Mouse (Mus musculus): ENCODE results near the gene Gnat1. TPM values are rescaled to one million over a fixed set of nuclear protein-coding genes. Genes with fewer than 3 reads are reported as not detected.

The Gnat1 gene
- polyA plus RNA-seq, 1 experiment from 2014 or later = 0.53 TPM

- Histone ChIP-seq H3K9ac (no peak overlapping the region), H3K27ac (no peak overlapping the region), H3K4me3 (no peak overlapping the region), H3K4me2 (no peak overlapping the region), H3K27me3 (0 out of 2 replicates have a peak, but pooled peaks cover 2% of the 10 kb centered on the region), H3K9me3 (replicated peaks) (no peaks in the 10 kb centered on the region), H3K36me3 (no peaks in the 10 kb centered on the region), H3K4me1 (replicated peaks) (peaks cover 25% of the 10 kb centered on the region)
- ATAC-seq (replicated peaks; ENCODE audit: insufficient number of reproducible peaks, insufficient read depth, low FRiP score, low read depth) = no peak
- WGBS = 63% methylated on average over 8 of the region's 8 CpGs
These were observed 37.8 kb downstream of the Gnat1 start for GRCm38 (mm10) chr9:107641666-107642065.

- ATAC-seq (replicated peaks; ENCODE audit: insufficient number of reproducible peaks, insufficient read depth, low FRiP score, low read depth) = no peak
- peak overlapping the region; percentile 20; the same call in 1 of the 2 replicates for H3K27ac ChIP-seq
- H3K27me3 ChIP-seq = no peaks in the 10 kb centered on the region
- H3K36me3 ChIP-seq = no peaks in the 10 kb centered on the region
- no peak overlapping the region for H3K4me3 ChIP-seq
- WGBS = 32% methylated on average over 8 of the region's 8 CpGs
- H3K9ac ChIP-seq = no peak overlapping the region
- H3K9me3 ChIP-seq (replicated peaks) = no peaks in the 10 kb centered on the region
- peaks cover 32% of the 10 kb centered on the region for H3K4me1 ChIP-seq (replicated peaks)
- no peak overlapping the region for H3K4me2 ChIP-seq
These were observed 39.2 kb downstream of the Gnat1 start for GRCm38 (mm10) chr9:107640257-107640772.

- no peak for ATAC-seq (replicated peaks; ENCODE audit: insufficient number of reproducible peaks, insufficient read depth, low FRiP score, low read depth)
- H3K4me3 ChIP-seq = no peak overlapping the region
- no peak overlapping the region for H3K27ac ChIP-seq
These were observed 42.4 kb downstream of the Gnat1 start for GRCm38 (mm10) chr9:107637070-107637469.

GRCm38 (mm10) chr9:107635279-107636028 is 44.1 kb downstream of the Gnat1 start, which contains the start of gene Gnai2:
TSS of gene Gnai2 (minus strand) at chr9:107635367.
- Histone ChIP-seq H3K9ac (peak within 1 kb of the TSS; percentile 100), H3K9me3 (replicated peaks) (no peaks in the 10 kb centered on the region), H3K4me2 (peak within 1 kb of the TSS; percentile 94), H3K27ac (peak within 1 kb of the TSS; percentile 89), H3K36me3 (no peaks in the 10 kb centered on the region), H3K4me1 (replicated peaks) (peaks cover 48% of the 10 kb centered on the region), H3K27me3 (no peaks in the 10 kb centered on the region), H3K4me3 (peak within 1 kb of the TSS; percentile 94)
- 3% methylated on average over 38 of the region's 38 CpGs for WGBS
- peak; percentile 94 for ATAC-seq (replicated peaks; ENCODE audit: insufficient number of reproducible peaks, insufficient read depth, low FRiP score, low read depth)

More at GRCm38 (mm10) chr9:107637070-107637469, 42.4 kb downstream of the Gnat1 start:
- Histone ChIP-seq H3K36me3 (no peaks in the 10 kb centered on the region), H3K4me2 (no peak overlapping the region), H3K27me3 (no peaks in the 10 kb centered on the region), H3K9ac (no peak overlapping the region), H3K4me1 (replicated peaks) (peaks cover 32% of the 10 kb centered on the region), H3K9me3 (replicated peaks) (no peaks in the 10 kb centered on the region)
- 32% methylated on average over 7 of the region's 7 CpGs for WGBS

GRCm38 (mm10) chr9:107634406-107635278 is 44.9 kb downstream of the Gnat1 start:
- Histone ChIP-seq H3K4me2 (peak overlapping the region; percentile 94), H3K27me3 (no peaks in the 10 kb centered on the region), H3K9me3 (replicated peaks) (no peaks in the 10 kb centered on the region), H3K27ac (peak overlapping the region; percentile 89), H3K4me1 (replicated peaks) (peaks cover 53% of the 10 kb centered on the region), H3K36me3 (no peaks in the 10 kb centered on the region), H3K9ac (peak overlapping the region; percentile 100), H3K4me3 (peak overlapping the region; percentile 94)
- ATAC-seq (replicated peaks; ENCODE audit: insufficient number of reproducible peaks, insufficient read depth, low FRiP score, low read depth) = no peak
- WGBS = under 1% methylated on average over 35 of the region's 35 CpGs

GRCm38 (mm10) chr9:107633661-107634405 is 45.7 kb downstream of the Gnat1 start:
- peak overlapping the region; percentile 89 for H3K27ac ChIP-seq
- H3K9ac ChIP-seq = peak overlapping the region; percentile 100
- peaks cover 61% of the 10 kb centered on the region for H3K4me1 ChIP-seq (replicated peaks)
- H3K27me3 ChIP-seq = no peaks in the 10 kb centered on the region
- peak overlapping the region; percentile 94 for H3K4me2 ChIP-seq
- ATAC-seq (replicated peaks; ENCODE audit: insufficient number of reproducible peaks, insufficient read depth, low FRiP score, low read depth) = 0 out of 2 replicates have a peak, but pooled peaks have one; percentile 0
- WGBS = under 1% methylated on average over 15 of the region's 15 CpGs
- no peaks in the 10 kb centered on the region for H3K9me3 ChIP-seq (replicated peaks)
- peak overlapping the region; percentile 94 for H3K4me3 ChIP-seq
- no peaks in the 10 kb centered on the region for H3K36me3 ChIP-seq

- peak overlapping the region; percentile 94 for H3K4me2 ChIP-seq
- H3K4me1 ChIP-seq (replicated peaks) = peaks cover 68% of the 10 kb centered on the region
- peak overlapping the region; percentile 100 for H3K9ac ChIP-seq
- no peaks in the 10 kb centered on the region for H3K9me3 ChIP-seq (replicated peaks)
- ATAC-seq (replicated peaks; ENCODE audit: insufficient number of reproducible peaks, insufficient read depth, low FRiP score, low read depth) = peak; percentile 45
- H3K4me3 ChIP-seq = peak overlapping the region; percentile 94
- H3K27ac ChIP-seq = peak overlapping the region; percentile 89
- WGBS = 1% methylated on average over 33 of the region's 33 CpGs
- no peaks in the 10 kb centered on the region for H3K27me3 ChIP-seq
- no peaks in the 10 kb centered on the region for H3K36me3 ChIP-seq
These were observed 46.3 kb downstream of the Gnat1 start for GRCm38 (mm10) chr9:107633091-107633660.

GRCm38 (mm10) chr9:107632478-107632877 is 47.0 kb downstream of the Gnat1 start:
- H3K27me3 ChIP-seq = no peaks in the 10 kb centered on the region
- peaks cover 75% of the 10 kb centered on the region for H3K4me1 ChIP-seq (replicated peaks)
- no peak for ATAC-seq (replicated peaks; ENCODE audit: insufficient number of reproducible peaks, insufficient read depth, low FRiP score, low read depth)
- peak overlapping the region; percentile 94 for H3K4me3 ChIP-seq
- peak overlapping the region; percentile 100 for H3K9ac ChIP-seq
- peak overlapping the region; percentile 89 for H3K27ac ChIP-seq
- peak overlapping the region; percentile 94 for H3K4me2 ChIP-seq
- no peaks in the 10 kb centered on the region for H3K36me3 ChIP-seq
- no peaks in the 10 kb centered on the region for H3K9me3 ChIP-seq (replicated peaks)
- 48% methylated on average over 6 of the region's 6 CpGs for whole genome bisulfite sequencing

GRCm38 (mm10) chr9:107631861-107632260 is 47.7 kb downstream of the Gnat1 start:
- H3K4me1 ChIP-seq (replicated peaks) = peaks cover 75% of the 10 kb centered on the region
- WGBS = 93% methylated on average over 8 of the region's 8 CpGs
- no peaks in the 10 kb centered on the region for H3K27me3 ChIP-seq
- peak overlapping the region; percentile 94 for H3K4me2 ChIP-seq
- peak overlapping the region; percentile 94; the same call in 1 of the 2 replicates for H3K4me3 ChIP-seq
- no peaks in the 10 kb centered on the region for H3K36me3 ChIP-seq
- no peaks in the 10 kb centered on the region for H3K9me3 ChIP-seq (replicated peaks)
- H3K9ac ChIP-seq = peak overlapping the region; percentile 100; the same call in 1 of the 2 replicates
- no peak for ATAC-seq (replicated peaks; ENCODE audit: insufficient number of reproducible peaks, insufficient read depth, low FRiP score, low read depth)
- H3K27ac ChIP-seq = peak overlapping the region; percentile 89

GRCm38 (mm10) chr9:107631311-107631826 is 48.1 kb downstream of the Gnat1 start:
- Histone ChIP-seq H3K9ac (no peak overlapping the region), H3K27me3 (no peaks in the 10 kb centered on the region), H3K4me3 (peak overlapping the region; percentile 94; the same call in 1 of the 2 replicates), H3K4me2 (peak overlapping the region; percentile 94), H3K4me1 (replicated peaks) (peaks cover 77% of the 10 kb centered on the region), H3K27ac (peak overlapping the region; percentile 89), H3K36me3 (no peaks in the 10 kb centered on the region), H3K9me3 (replicated peaks) (no peaks in the 10 kb centered on the region)
- ATAC-seq (replicated peaks; ENCODE audit: insufficient number of reproducible peaks, insufficient read depth, low FRiP score, low read depth) = no peak
- WGBS = 73% methylated on average over 9 of the region's 9 CpGs
